31 mouse cellular contexts compared by ENCODE assay signal in genomic region chr4:80922654-80923053, GRCm38 (mm10). TPM values are rescaled to one million over a fixed set of nuclear protein-coding genes. Genes with fewer than 3 reads are reported as not detected.
"Had no signal": no experiment of that assay in that cellular context is flagged by ENCODE, and none has a peak within 500 bp of the region (broad histone marks: within the 10 kb centered on the region; RNA-seq: fewer than 3 reads in every experiment).

No protein-coding gene starts in this region.

- H3K27me3 ChIP-seq: limb, embryonic 12.5 days; limb, embryonic 13.5 days; limb, embryonic 15.5 days; liver, embryonic 12.5 days; liver, embryonic 13.5 days; liver, embryonic 15.5 days; lung, embryonic 15.5 days; megakaryocyte, embryonic 14.5 days; midbrain, embryonic 12.5 days; midbrain, embryonic 13.5 days; midbrain, embryonic 15.5 days; neural tube, embryonic 12.5 days; neural tube, embryonic 13.5 days had no signal

- H3K9ac ChIP-seq: limb, embryonic 12.5 days; limb, embryonic 13.5 days; limb, embryonic 15.5 days; liver, embryonic 12.5 days; liver, embryonic 13.5 days; liver, embryonic 14.5 days; liver, embryonic 15.5 days; lung, embryonic 14.5 days; lung, embryonic 15.5 days; midbrain, embryonic 12.5 days; midbrain, embryonic 13.5 days; midbrain, embryonic 15.5 days; neural tube, embryonic 12.5 days; neural tube, embryonic 13.5 days had no signal

- H3K27ac ChIP-seq: left cerebral cortex, adult 2 months; limb, embryonic 10.5 days; limb, embryonic 12.5 days; limb, embryonic 13.5 days; limb, embryonic 15.5 days; liver, embryonic 12.5 days; liver, embryonic 13.5 days; liver, embryonic 14.5 days; liver, embryonic 15.5 days; lung, embryonic 15.5 days; macrophage; midbrain, embryonic 10.5 days; midbrain, embryonic 12.5 days; midbrain, embryonic 13.5 days; midbrain, embryonic 15.5 days; neural tube, embryonic 12.5 days; neural tube, embryonic 13.5 days had no signal

- H3K4me2 ChIP-seq: limb, embryonic 12.5 days; limb, embryonic 13.5 days; limb, embryonic 15.5 days; liver, embryonic 12.5 days; liver, embryonic 13.5 days; liver, embryonic 15.5 days; lung, embryonic 14.5 days; lung, embryonic 15.5 days; midbrain, embryonic 11.5 days; midbrain, embryonic 12.5 days; midbrain, embryonic 13.5 days; midbrain, embryonic 15.5 days; neural tube, embryonic 12.5 days; neural tube, embryonic 13.5 days had no signal

- H3K36me3 ChIP-seq: limb, embryonic 10.5 days; limb, embryonic 12.5 days; limb, embryonic 13.5 days; limb, embryonic 15.5 days; liver, embryonic 12.5 days; liver, embryonic 13.5 days; liver, embryonic 15.5 days; lung, embryonic 15.5 days; midbrain, embryonic 10.5 days; midbrain, embryonic 12.5 days; midbrain, embryonic 13.5 days; midbrain, embryonic 15.5 days; neural tube, embryonic 12.5 days; neural tube, embryonic 13.5 days had no signal

- ATAC-seq: liver, embryonic 12.5 days; midbrain, embryonic 13.5 days; midbrain, embryonic 15.5 days; midbrain, embryonic 16.5 days had no signal

- H3K4me3 ChIP-seq: left cerebral cortex, adult 2 months; limb, embryonic 10.5 days; limb, embryonic 12.5 days; limb, embryonic 13.5 days; limb, embryonic 15.5 days; liver, embryonic 12.5 days; liver, embryonic 13.5 days; liver, embryonic 15.5 days; lung, embryonic 15.5 days; megakaryocyte, embryonic 14.5 days; midbrain, embryonic 10.5 days; midbrain, embryonic 12.5 days; midbrain, embryonic 13.5 days; midbrain, embryonic 15.5 days; neural tube, embryonic 12.5 days; neural tube, embryonic 13.5 days had no signal

- DNase-seq: left cerebral cortex, postnatal 4 days; liver, embryonic 13.5 days; lung, adult 18-20 months; lung, adult 2 months; lung, postnatal 14 days; lung, postnatal 4 days; midbrain, embryonic 14.5 days had no signal

- H3K4me1 ChIP-seq: limb, embryonic 10.5 days; limb, embryonic 12.5 days; limb, embryonic 13.5 days; limb, embryonic 15.5 days; liver, embryonic 12.5 days; liver, embryonic 13.5 days; liver, embryonic 15.5 days; megakaryocyte, embryonic 14.5 days; midbrain, embryonic 10.5 days; midbrain, embryonic 12.5 days; midbrain, embryonic 13.5 days; midbrain, embryonic 15.5 days; neural tube, embryonic 12.5 days; neural tube, embryonic 13.5 days had no signal

- H3K9me3 ChIP-seq: limb, embryonic 10.5 days; limb, embryonic 12.5 days; limb, embryonic 13.5 days; limb, embryonic 15.5 days; liver, embryonic 12.5 days; liver, embryonic 13.5 days; liver, embryonic 15.5 days; lung, embryonic 15.5 days; megakaryocyte, embryonic 14.5 days; midbrain, embryonic 10.5 days; midbrain, embryonic 12.5 days; midbrain, embryonic 13.5 days; midbrain, embryonic 15.5 days; neural tube, embryonic 12.5 days; neural tube, embryonic 13.5 days had no signal

RNA-seq across cellular contexts. Expression of gene Lurap1l, which starts 12.2 kb away (rescaled TPM):
- total RNA-seq: megakaryocyte progenitor cell, adult 5-6 weeks; megakaryocyte, adult 5-6 weeks; megakaryocyte-erythroid progenitor cell, adult 5-6 weeks; monocyte, adult 5-6 weeks had no signal
- polyA plus RNA-seq: macrophage had no signal
